Mouse (Mus musculus) testis, postnatal 10 days (tissue): Measurements from ENCODE around the gene Gm10778.
A peak's percentile ranks its signal among the peaks of the same experiment; 100 is the strongest.
"Not testable (repeated sequence)": the region's sequence is repeated elsewhere in the genome, so short reads cannot be mapped to it uniquely, and the experiment has no call there.

ENCODE experiments used
- DNase-seq: peaks from one replicate; pipeline ENCODE4 v3.0.0; 2021; ENCODE audit warnings: low spot score

Gm10778 gene

DNA sequence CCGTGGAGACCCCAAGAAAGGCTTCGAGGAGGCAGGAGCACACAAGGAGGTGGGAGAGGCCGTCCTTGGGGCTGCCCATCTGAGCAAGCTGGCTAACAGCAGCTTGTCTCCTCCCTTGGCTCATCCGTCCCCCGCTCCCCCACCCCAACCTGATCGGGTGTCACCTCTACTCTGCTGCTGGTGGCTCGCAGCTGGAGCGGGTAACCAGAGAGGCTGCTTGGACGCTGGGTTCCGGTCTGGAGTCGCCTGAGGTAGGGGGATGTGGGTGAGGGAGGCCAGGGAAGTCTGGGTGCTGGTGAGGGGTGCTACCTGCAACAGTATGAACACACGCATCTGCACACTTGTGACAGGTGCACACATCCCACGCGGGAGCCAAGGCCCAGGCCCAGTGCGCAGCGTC is 20.5 kb upstream of the Gm10778 start, which contains the start of gene Ankrd24:
Ankrd24 (plus strand) TSS at position 151 of the 400 bp plus-strand sequence.
- no peak for DNase-seq

GRCm38 (mm10) chr10:81633253-81634099 is 15.4 kb upstream of the Gm10778 start:
- peak; percentile 94 for DNase-seq

DNA sequence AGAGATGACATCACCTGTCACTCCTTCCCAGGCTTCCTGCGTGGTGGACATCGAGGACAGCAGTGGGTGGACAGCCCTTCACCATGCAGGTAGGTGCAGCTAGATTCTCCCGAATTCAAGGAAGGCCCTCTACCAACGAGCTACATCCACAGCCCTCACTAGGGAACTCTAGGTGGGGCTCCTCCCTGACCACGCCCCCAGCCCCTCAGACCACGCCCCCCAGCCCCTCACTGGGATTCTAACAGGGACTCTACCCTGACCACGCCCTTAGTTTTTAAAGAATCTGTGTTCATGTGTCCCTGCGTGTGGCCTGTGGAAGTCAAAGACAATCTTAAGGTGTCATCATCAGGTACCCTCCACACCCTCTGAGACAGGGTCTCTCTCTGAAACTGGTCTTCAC is 12.5 kb upstream of the Gm10778 start:
- DNase-seq = no peak

GRCm38 (mm10) chr10:81638101-81638500 is 10.8 kb upstream of the Gm10778 start:
- DNase-seq = no peak

DNA sequence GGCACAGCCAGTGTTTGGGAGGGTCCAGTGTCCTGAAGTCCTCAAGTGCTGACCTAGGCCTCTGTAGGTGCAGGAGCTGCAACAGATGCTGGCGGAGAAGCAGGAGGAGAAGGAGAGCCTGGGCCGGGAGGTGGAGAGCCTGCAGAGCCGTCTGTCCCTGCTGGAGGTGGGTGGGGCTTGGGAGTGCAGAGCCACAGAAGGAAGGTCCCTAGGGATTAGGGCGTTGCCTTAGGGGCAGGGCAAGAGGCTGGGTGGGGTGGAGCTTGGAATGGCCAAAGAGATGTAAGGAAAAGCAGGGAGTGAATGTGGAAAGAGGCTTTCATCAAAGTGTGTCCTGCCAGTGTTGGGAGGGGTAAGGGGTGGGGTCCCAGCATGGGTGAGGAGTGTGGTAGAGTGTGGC is 8.0 kb upstream of the Gm10778 start:
- peak; percentile 51 for DNase-seq

DNA sequence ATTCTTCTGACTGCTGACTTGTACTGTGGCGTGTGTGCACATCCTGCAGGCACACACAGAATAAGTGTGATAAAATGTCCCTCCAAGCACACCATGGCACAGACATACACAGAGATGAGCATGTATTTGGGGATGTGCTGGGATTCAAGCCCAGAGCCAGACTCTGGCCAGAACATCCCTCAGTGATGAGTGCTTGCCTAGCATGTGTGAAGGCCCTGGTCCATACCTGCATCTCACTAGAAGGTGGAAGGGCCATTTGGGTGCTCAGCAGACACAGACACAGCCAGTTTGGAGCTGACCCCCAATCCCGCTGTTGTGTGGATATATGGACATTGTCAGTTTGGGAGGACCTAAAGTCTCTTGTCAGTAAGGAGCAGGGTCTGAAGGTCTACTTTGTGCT is 7.3 kb upstream of the Gm10778 start:
- peak; percentile 31 for DNase-seq

DNA sequence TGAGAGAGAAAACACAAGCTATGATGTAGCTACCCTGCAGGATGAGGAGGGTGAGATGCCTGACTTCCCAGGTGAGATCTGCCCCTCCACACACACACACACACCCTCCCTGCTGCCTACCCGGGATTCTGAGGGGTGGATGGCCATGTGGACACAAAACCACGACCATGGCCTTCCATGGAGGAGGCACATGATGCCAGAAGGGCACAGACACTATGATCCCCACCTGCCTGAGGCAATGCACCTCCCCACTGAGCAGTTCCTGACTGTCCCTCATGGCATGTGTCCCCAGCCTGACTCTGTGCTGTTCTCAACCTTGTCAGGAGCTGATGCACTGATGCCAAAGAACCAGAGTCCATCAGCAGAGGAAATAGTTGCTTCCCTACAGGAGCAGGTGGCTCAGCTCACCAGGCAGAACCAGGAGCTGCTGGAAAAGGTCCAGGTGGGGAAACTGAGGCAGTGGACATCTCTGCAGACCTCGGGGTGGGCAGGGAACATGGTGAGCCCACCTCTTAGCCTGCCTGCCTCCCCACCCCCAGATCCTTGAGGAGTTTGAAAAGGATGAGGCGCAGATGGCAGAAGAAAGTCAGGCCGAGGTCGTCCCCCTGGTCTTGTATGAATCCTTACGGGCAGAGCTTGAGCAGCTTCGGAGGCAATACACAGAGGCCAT is 6.7 kb upstream of the Gm10778 start:
- DNase-seq = peak; percentile 64

DNA sequence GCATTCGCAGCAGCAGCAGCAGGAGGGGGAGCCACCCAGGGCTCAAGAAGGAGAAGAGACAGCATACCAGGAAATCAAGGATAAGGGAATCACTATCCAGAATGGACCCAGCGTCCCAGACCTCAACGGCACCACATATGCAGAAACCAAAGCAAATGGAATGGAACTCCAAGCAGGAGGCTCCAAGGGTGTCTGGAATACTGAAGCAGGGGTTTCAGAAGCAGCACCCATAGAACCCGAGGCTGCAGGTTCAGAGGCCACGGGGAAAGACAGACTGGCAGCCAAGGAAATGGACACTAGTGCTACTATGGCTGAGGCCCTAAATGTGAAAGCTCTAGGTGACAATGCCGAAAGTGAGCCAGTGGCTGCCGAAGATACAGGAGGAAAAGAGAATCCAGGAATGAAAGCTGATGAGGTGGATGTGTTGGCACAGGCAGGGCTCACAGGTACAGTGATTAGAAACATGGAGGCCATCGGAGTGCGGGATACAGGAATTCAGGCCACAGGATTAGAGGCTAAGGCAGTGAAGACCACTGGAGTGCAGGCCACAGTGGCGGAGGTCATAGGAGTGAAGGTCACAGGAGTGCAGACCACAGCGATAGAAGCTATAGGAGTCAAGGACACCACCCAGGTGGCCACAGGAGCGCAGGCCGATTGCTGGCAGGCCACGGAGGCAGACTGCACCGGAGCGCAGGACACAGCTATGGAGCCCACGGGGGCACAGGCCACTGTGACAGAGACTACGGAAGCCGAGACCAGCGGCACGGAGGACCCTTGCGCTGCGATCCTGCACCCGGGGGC is 6.0 kb upstream of the Gm10778 start:
- no peak for DNase-seq

DNA sequence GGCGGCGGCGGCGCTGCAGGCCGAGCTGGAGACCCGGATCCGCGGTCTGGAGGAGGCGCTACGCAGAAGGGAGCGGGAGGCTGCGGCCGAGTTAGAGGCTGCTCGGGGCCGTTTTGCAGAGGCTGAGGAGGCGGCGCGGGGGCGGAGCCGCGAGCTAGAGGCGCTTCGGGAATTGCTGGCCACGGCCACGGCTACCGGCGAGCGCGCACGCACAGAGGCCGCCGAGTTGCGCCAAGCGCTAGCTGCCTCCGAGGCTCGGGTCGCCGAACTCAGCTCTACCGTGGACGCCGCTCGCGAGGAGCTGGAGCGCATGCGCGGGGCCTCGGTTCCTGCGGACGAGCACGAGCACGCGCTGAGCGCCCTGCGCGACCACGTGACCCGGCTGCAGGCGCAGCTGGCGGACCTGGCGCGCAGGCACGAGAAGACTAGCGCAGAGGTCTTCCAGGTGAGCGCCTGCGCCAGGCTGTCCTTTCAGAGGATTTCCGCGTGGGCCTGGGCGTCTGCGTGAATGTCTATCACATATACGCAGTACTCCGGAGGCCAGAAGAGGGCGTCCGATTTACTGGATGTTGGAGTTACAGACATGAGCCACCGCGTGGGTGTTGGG is 5.3 kb upstream of the Gm10778 start:
- peak; percentile 96 for DNase-seq

DNA sequence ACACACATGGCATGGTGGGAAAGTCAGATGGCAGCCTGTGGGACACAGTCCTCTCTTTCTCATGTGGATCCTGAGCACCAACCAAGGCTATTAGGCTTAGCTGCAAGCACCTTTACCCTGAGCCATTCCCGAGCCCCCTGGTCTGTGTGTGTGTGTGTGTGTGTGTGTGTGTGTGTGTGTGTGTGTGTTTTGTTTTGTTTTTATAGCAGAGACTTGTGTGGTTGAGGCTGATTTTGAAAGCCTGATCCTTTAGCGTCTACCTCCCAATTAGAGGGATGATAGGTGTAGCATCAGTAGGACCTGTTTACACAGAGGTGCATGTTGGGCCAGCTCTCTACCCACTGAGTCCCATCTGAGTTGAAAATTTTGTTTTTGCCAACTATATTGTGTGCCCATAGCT is 4.7 kb upstream of the Gm10778 start:
- DNase-seq = no peak

- DNase-seq = peak; percentile 37
These were observed 4.1 kb upstream of the Gm10778 start for GRCm38 (mm10) chr10:81644716-81645115.

- DNase-seq = no peak
These were observed 3.5 kb upstream of the Gm10778 start for GRCm38 (mm10) chr10:81645391-81645790.

DNA sequence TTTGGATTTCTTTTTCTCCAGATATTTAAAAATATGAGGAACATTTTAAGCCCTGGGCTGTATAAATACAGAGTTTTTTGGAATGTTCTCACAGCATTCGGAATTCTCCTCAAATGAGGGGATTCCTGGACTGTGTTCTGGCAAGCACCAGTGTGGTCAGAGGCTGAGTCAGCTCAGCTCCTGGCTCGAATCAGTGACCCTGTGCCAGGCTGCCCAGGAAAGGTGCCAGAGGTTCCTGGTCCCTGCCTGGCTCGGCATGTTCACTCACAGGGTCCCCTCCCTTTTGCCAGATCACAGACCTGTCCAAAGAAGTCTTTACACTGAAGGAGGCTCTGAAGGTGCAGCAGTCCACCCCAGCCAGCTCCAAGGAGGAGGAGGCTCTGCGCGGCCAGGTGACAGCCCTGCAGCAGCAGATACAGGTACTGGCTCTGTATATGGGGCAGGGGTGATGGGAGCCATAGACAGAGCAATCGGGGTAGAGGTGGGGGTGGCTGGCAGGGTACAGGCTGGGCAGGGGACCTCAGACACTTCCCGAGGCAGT is 2.8 kb upstream of the Gm10778 start:
- DNase-seq = peak; percentile 41

DNA sequence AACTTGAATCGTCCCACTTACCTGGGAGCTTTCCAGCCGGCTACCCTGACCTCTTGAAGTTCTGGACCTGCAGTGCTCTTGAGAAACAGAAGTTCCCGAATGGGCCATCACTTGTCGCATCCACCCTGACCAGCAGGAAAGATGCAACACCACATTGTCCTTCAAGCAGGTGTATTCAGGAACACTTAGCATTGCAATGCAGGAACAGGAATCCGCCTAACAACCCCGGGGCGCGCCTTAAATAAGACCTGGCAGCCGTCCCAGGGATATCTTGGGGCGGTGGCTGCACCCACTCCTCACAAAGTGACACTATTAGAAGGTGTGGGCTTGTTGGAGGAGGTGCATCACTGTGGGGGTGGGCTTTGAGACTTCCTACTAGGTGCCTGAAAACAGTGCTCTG is 6.3 kb downstream of the Gm10778 start:
- peak; percentile 41 for DNase-seq

GRCm38 (mm10) chr10:81656174-81656573 is 7.3 kb downstream of the Gm10778 start:
- no peak for DNase-seq

DNA sequence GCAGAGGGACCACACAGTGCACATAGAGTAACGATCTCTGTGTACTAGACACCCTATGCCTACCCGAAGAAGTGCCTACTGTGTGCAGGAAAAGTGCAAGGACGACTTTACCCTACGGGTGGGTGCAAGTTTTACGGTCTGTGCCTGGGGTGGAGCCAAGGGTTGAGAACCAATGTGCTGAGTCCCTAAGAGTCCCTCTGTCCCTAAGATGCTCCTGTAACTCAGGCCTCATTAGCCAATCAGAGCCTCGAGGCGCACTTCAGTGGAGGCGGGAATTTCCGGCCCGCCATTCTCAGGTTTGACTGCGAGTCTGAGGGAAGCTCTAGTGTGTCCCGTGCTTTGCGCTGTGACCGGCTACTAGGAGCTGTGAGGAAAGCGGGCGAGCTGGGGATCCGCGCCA is 38.3 kb downstream of the Gm10778 start:
- DNase-seq = not testable (repeated sequence)

GRCm38 (mm10) chr10:81704531-81705301 is 55.9 kb downstream of the Gm10778 start, which contains the start of gene Zfp433:
Gene Zfp433 (plus strand): TSS chr10:81704825.
- DNase-seq = not testable (repeated sequence)
